Mouse (Mus musculus): Measurements from ENCODE around the gene Adamtsl4. TPM values are rescaled to one million over a fixed set of nuclear protein-coding genes. Genes with fewer than 3 reads are reported as not detected.
"Not testable (repeated sequence)": the region's sequence is repeated elsewhere in the genome, so short reads cannot be mapped to it uniquely, and the experiment has no call there.

The Adamtsl4 gene
- polyA plus RNA-seq, 1 experiment from 2014 or later, result 1.5 TPM

DNA sequence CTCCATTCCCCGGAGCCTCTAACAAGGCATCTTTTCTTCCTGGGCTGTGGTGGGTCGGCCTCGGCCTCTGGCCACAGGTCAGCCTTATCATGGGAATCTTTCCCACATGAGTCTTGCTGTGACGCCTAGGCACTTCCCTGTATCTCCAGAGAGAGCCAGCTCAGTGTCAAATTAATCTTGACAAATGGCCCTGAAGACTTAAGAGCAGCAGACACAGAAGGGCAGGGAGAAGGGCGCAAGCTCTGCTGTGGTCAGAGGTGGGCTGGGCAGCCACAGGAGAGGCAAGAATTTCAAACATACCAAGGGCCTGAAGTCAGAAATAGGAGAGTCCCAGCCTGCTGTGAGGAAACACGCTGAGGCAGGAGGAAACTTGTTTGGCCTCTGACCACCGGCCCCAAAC lies 8.6 kb upstream of the Adamtsl4 start:
- H3K9ac ChIP-seq, result no peak overlapping the region
- no peak for ATAC-seq (ENCODE audit: insufficient number of reproducible peaks, insufficient read depth, low FRiP score, low TSS enrichment)
- no peak overlapping the region for H3K4me2 ChIP-seq (replicated peaks)
- H3K4me1 ChIP-seq, result peaks cover 22% of the 10 kb centered on the region
- H3K27me3 ChIP-seq, result no peaks in the 10 kb centered on the region
- no peak overlapping the region for H3K27ac ChIP-seq
- no peaks in the 10 kb centered on the region for H3K36me3 ChIP-seq
- no peaks in the 10 kb centered on the region for H3K9me3 ChIP-seq
- WGBS, result 14% methylated on average over 7 of the region's 7 CpGs
- H3K4me3 ChIP-seq, result no peak overlapping the region

DNA sequence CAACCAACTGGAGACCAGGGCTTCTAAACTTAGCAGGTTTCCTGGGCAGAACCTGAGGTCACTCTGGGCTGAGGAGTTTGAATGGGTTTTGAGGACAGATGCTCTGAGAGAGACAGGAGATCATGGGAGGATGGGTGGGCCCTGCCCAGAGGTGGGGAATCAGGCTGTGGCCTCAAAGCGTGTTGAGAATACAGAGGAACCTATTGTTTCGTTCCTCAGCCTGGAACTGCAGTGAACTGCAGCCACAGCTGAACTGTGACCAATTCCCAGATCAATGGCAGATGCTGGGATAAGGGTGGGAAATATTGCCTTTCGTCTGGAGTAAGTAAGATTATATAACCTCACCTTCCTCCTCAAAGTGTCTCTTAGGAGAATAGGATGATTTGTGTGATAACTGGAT lies 8.1 kb upstream of the Adamtsl4 start:
- H3K27ac ChIP-seq, result no peak overlapping the region

DNA sequence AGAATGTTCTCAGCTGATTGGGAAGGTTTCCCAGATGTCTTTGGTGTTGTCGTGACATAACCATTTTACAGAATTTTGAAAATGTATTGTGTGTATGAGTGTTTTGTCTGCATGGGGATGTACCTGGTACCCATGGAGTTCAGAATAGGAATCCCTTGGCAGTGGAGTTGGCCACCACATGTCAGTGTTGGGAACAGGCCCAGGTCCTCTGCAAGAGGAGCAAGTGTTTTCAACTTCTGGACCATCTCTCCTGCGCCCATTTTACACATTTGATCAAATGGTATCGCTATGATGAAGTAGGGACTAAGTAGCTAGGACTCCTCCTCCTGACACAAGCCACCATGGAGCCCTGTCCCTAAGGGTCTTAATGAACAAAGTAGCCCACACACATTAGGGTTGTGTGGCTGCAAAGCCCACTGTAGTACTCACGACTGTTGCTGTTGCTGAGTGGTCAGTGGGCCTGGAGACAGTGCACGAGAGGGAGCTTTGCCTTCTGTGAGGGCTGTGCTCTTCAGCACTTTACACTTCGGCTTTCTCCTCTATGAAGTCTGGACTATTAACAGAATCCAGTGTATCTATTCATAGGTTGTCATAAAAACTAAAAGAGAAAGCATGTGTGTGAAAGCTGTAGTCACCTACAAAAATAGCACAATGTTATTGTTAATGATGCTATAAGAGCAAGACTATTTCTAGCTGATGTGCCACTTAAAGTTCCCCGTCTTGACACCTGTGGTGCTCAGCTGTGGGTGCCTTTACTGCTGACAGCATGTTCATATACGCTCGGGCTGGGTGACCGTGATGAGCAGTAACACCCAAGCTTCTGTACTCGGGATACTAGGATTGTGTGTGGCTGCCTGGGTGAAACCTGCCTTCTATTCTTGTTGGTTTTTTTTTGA lies 7.3 kb upstream of the Adamtsl4 start:
- Histone ChIP-seq H3K4me3 (no peak overlapping the region), H3K27me3 (no peaks in the 10 kb centered on the region), H3K9ac (no peak overlapping the region), H3K27ac (no peak overlapping the region), H3K9me3 (no peaks in the 10 kb centered on the region), H3K36me3 (no peaks in the 10 kb centered on the region), H3K4me1 (peaks cover 22% of the 10 kb centered on the region), H3K4me2 (replicated peaks) (no peak overlapping the region)
- 76% methylated on average over 11 of the region's 11 CpGs for WGBS
- no peak for ATAC-seq (ENCODE audit: insufficient number of reproducible peaks, insufficient read depth, low FRiP score, low TSS enrichment)

More for the DNA sequence above, 8.1 kb upstream of the Adamtsl4 start:
- no peak overlapping the region for H3K9ac ChIP-seq
- H3K4me3 ChIP-seq, result no peak overlapping the region
- ATAC-seq (ENCODE audit: insufficient number of reproducible peaks, insufficient read depth, low FRiP score, low TSS enrichment), result no peak
- peaks cover 21% of the 10 kb centered on the region for H3K4me1 ChIP-seq
- 11% methylated on average over 3 of the region's 3 CpGs for WGBS
- H3K27me3 ChIP-seq, result no peaks in the 10 kb centered on the region
- H3K36me3 ChIP-seq, result no peaks in the 10 kb centered on the region
- no peaks in the 10 kb centered on the region for H3K9me3 ChIP-seq
- no peak overlapping the region for H3K4me2 ChIP-seq (replicated peaks)

DNA sequence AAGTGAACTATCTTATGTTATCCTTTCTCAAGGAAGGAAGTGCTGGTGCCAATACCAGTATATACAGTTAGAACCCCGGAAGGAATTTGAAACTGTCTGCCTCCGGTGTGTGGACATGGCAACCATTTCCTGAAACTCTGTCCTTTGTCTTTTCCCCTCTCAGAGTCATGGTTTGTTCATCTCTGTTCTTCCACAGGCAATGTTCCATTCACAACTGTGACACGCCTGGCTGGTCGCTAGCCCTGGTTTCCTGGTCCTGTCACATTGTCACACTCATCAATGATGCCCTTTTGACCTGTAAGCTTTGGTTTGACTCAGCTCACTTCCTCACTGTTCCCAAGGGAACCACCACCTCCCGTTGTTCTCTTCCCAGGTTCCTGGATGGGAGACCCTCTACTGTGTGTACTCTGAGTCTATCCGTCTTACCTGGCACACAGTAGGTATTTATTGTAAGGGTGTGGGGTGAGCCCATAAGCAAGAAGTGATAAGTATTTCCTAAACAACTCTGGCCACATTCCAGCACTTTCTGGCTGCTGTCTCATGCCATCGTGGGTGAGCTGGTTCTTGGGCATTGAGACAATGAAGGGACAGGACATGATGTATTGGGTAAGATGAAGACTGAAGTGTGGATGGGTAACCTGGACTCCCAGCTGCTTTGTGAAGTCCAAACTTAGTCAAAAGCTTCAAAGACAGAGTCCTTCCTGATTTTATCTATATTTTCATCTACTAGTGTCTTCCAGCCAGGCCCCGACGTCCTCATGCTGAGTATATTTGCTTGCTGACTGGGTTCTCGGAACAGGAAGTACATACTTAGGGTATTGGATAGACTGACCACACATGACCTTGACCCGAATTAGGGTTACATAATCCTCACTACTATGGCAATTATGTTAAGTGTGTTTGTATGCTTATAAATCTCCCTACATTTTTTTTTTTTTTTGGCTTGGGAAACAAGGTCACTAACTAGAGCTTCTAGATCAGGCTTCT lies 6.4 kb upstream of the Adamtsl4 start:
- Histone ChIP-seq H3K27ac (no peak overlapping the region), H3K4me2 (replicated peaks) (no peak overlapping the region), H3K36me3 (no peaks in the 10 kb centered on the region), H3K27me3 (no peaks in the 10 kb centered on the region), H3K4me1 (peaks cover 31% of the 10 kb centered on the region), H3K9ac (no peak overlapping the region), H3K9me3 (no peaks in the 10 kb centered on the region), H3K4me3 (no peak overlapping the region)
- WGBS, result 45% methylated on average over 11 of the region's 11 CpGs
- no peak for ATAC-seq (ENCODE audit: insufficient number of reproducible peaks, insufficient read depth, low FRiP score, low TSS enrichment)

DNA sequence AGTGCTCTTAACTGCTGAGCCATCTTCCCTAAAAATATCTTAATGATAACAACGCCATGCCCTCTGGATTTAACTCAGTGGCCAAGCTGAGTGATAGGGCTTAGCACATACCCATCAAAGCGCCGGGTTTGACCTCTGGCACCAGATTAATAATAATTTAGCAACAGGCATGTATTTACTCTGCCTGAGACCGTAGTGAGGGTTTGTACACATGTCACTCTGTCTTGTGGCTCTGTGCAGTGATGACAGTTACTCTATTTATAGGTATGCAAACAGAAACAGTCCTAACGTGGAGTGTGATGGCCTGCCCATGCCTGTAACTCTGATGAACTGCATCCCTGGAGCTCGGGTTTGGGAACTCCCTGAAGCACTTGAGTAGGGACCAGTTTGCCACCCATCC lies 5.0 kb upstream of the Adamtsl4 start:
- Histone ChIP-seq H3K4me1 (peaks cover 42% of the 10 kb centered on the region), H3K9ac (no peak overlapping the region), H3K36me3 (no peaks in the 10 kb centered on the region), H3K27ac (no peak overlapping the region), H3K9me3 (no peaks in the 10 kb centered on the region), H3K4me3 (no peak overlapping the region), H3K27me3 (no peaks in the 10 kb centered on the region), H3K4me2 (replicated peaks) (no peak overlapping the region)
- ATAC-seq (ENCODE audit: insufficient number of reproducible peaks, insufficient read depth, low FRiP score, low TSS enrichment), result no peak
- 72% methylated on average over 6 of the region's 6 CpGs for WGBS

DNA sequence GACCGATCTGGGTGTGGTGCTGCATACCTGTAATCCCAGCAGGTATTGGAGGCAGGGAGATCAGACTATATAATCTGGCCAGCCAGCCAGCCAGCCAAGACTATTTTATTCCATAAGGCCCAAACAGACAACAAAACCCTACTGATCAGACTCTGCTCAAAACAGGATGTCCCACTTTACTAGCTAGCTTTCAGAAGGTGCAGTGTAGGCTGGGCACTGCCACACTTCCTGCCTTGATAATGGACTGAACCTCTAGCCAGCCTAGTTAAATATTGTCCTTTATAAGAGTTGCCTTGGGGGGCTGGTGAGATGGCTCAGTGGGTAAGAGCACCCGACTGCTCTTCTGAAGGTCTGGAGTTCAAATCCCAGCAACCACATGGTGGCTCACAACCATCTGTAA lies 2.8 kb upstream of the Adamtsl4 start:
- H3K9ac ChIP-seq, result not testable (repeated sequence)

DNA sequence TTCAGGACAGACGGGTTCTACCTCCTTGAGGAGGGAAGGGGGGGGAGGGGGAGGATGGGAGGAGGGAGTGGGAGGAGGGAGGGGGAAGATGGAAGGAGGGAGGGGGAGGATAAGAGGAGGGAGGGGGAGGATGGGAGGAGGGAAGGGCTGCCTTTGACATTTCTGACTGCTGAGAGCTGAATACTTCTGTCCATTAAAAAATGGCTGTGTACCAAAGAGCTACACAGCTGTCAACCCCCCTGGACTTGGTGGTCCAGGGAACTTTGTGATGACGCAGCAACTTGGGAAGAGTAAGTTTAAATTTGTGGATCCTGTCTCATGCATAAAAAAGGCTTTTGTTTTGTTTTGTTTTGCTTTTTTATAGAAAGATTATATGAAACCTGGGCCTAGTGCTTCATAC lies 2.2 kb upstream of the Adamtsl4 start:
- no peak for ATAC-seq (ENCODE audit: insufficient number of reproducible peaks, insufficient read depth, low FRiP score, low TSS enrichment)
- H3K9ac ChIP-seq, result no peak overlapping the region; the same call in 1 of the 2 replicates
- WGBS, result 33% methylated on average over 2 of the region's 2 CpGs
- no peak overlapping the region; the same call in 1 of the 2 replicates for H3K4me2 ChIP-seq (replicated peaks)
- no peaks in the 10 kb centered on the region for H3K9me3 ChIP-seq
- no peaks in the 10 kb centered on the region for H3K27me3 ChIP-seq
- H3K36me3 ChIP-seq, result no peaks in the 10 kb centered on the region
- no peak overlapping the region for H3K4me3 ChIP-seq
- no peak overlapping the region for H3K27ac ChIP-seq
- H3K4me1 ChIP-seq, result peaks cover 40% of the 10 kb centered on the region

More for the DNA sequence above, 2.8 kb upstream of the Adamtsl4 start:
- not testable (repeated sequence) for H3K9me3 ChIP-seq; H3K27me3 ChIP-seq; H3K4me2 ChIP-seq (replicated peaks); H3K36me3 ChIP-seq; H3K4me3 ChIP-seq; ATAC-seq (ENCODE audit: insufficient number of reproducible peaks, insufficient read depth, low FRiP score, low TSS enrichment); H3K27ac ChIP-seq
- 93% methylated on average over 2 of the region's 2 CpGs for WGBS
- H3K4me1 ChIP-seq, result peaks cover 46% of the 10 kb centered on the region

DNA sequence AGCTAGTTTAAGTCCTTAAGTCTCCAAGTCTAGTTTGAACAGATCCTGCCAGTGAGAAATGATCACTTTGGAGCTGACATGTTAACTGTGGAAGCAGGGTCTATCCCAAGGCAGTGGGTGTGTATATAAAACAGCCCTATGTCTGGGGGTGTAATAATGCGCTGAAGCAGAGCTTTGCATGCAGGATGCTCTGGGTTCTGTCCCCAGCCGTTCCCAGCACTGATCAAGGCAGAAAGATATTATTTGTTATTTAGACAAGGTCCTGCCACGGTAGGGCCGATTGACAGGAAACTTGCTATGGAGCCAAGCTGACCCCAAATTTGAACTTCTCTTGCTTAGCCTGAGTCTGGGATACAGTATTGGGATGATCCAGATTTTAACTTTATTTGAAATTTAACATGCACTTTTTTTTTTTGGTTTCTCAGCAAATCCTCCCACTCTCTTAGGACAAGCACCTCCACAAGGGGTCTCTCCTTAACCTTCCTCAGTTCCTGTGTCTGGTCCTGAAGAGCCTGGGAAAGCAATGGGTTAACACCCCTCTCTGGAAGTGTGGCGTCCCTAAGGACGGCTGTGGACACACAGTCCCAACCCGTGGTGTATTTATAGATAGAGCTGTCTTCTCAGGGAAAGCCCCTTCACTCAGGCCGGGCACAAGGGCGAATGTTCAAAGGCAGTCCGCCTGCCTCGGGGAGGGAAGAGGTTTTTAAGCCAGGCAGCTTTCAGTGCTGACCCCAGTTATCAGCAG lies 1.6 kb upstream of the Adamtsl4 start:
- WGBS, result 18% methylated on average over 11 of the region's 11 CpGs
- no peak for ATAC-seq (ENCODE audit: insufficient number of reproducible peaks, insufficient read depth, low FRiP score, low TSS enrichment)

DNA sequence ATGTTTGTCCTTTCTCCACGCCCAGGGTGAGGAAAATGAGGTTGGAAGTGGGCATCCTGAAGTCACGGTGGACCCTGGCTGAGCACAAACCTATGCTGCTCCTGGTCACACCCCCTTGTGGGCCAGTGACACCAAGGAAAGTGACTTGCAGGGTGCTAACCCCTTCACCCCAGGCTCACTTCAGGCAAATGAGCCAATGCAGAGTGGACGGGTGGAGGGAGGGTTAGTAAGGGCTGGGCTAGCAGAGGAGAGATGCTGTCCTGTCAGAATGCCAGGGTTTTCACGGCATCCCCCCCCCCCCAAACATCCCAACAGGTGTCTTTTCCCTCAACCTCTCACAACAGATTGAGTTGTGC lies 571 bp downstream of the Adamtsl4 start:
- H3K27me3 ChIP-seq, result no peaks in the 10 kb centered on the region
- H3K9me3 ChIP-seq, result no peaks in the 10 kb centered on the region
- H3K27ac ChIP-seq, result peak overlapping the region; percentile 66; the same call in 1 of the 2 replicates
- peak overlapping the region; percentile 92 for H3K4me2 ChIP-seq (replicated peaks)
- peak overlapping the region; percentile 42 for H3K4me3 ChIP-seq
- H3K4me1 ChIP-seq, result peaks cover 39% of the 10 kb centered on the region
- WGBS, result 19% methylated on average over 4 of the region's 4 CpGs
- H3K36me3 ChIP-seq, result no peaks in the 10 kb centered on the region
- 0 out of 2 replicates have a peak overlapping the region, but pooled peaks have one; percentile 8 for H3K9ac ChIP-seq
- ATAC-seq (ENCODE audit: insufficient number of reproducible peaks, insufficient read depth, low FRiP score, low TSS enrichment), result peak; percentile 13; the same call in 1 of the 2 replicates

More for the DNA sequence above, 1.6 kb upstream of the Adamtsl4 start:
- Histone ChIP-seq H3K9ac (no peak overlapping the region; the same call in 1 of the 2 replicates), H3K4me2 (replicated peaks) (no peak overlapping the region; the same call in 1 of the 2 replicates), H3K4me3 (no peak overlapping the region), H3K36me3 (no peaks in the 10 kb centered on the region), H3K9me3 (no peaks in the 10 kb centered on the region), H3K27ac (no peak overlapping the region), H3K27me3 (no peaks in the 10 kb centered on the region), H3K4me1 (peaks cover 42% of the 10 kb centered on the region)

DNA sequence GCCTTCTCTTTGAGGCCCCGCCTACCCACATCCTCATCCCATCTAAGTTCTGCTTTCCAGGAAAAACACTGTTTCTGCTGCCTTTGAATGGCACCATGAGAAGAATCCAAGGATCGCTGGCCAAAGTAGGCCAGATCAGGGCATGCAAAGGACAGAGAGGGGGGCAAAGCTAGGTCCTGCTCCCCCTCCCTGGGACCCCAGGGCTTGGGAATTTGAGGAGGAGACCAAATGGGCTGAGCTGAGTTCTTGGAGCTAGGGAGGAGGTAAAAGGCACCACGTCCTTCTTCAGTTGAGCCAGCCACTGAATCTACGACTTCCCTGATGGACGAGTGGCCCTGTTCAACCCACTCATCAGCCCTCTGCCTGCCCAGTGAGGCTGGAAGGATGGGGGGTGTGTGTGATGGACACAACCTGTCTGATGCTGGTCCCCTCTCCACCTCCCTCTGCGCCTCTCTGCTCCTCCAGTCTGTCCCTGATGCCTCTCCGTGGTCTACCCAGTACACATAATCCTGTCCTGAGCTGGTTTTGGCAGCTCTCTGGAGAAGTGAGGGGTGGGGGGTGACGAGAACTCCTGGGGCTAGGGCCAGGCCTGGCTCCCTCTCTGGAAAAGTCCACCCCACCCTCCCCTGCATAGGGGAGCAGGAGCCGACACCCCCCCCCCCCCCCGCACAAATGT lies 1.1 kb downstream of the Adamtsl4 start:
- no peaks in the 10 kb centered on the region for H3K36me3 ChIP-seq
- H3K4me1 ChIP-seq, result peaks cover 45% of the 10 kb centered on the region
- ATAC-seq (ENCODE audit: insufficient number of reproducible peaks, insufficient read depth, low FRiP score, low TSS enrichment), result no peak
- no peaks in the 10 kb centered on the region for H3K27me3 ChIP-seq
- H3K4me3 ChIP-seq, result no peak overlapping the region
- no peak overlapping the region for H3K9ac ChIP-seq
- no peaks in the 10 kb centered on the region for H3K9me3 ChIP-seq
- H3K4me2 ChIP-seq (replicated peaks), result peak overlapping the region; percentile 92; the same call in 1 of the 2 replicates
- H3K27ac ChIP-seq, result no peak overlapping the region
- 38% methylated on average over 9 of the region's 10 CpGs for WGBS

DNA sequence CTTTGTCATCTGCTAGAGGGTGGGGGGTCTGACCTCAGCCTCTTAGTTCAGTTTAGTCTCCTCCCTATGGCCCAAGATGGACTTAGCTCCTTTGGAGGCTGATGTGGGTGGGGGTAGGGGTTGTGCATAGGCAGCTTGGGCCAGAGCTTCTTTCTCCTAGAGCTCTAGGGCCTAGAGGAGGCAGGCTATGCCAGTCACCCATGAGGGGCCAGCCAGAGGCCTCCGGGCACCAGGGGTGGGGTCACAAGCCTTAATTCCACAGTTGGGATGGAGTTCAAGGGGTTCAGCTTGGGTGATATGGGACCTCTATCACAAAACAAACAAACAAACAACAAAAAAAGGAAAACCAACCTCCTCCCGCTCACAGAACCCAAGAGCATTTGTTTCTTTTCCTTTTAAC lies 2.0 kb downstream of the Adamtsl4 start:
- WGBS, result 71% methylated on average over 2 of the region's 2 CpGs
- Histone ChIP-seq H3K4me3 (no peak overlapping the region), H3K36me3 (no peaks in the 10 kb centered on the region), H3K27ac (no peak overlapping the region), H3K27me3 (no peaks in the 10 kb centered on the region), H3K9ac (no peak overlapping the region), H3K9me3 (no peaks in the 10 kb centered on the region), H3K4me2 (replicated peaks) (no peak overlapping the region), H3K4me1 (peaks cover 48% of the 10 kb centered on the region)
- no peak for ATAC-seq (ENCODE audit: insufficient number of reproducible peaks, insufficient read depth, low FRiP score, low TSS enrichment)
